Mouse (Mus musculus) kidney, embryonic 16.5 days (tissue): ENCODE measurements at regions not wholly inside any gene's neighbourhood (a gene's known extent, or its start where the extent isn't known, plus 50 kb on each side); places are given as distances from the start of the nearest gene placed in this dataset.

Source experiments
- ATAC-seq: fragments of 200-750 bp; cut with Nextera tagmentation; 2 replicates; pipeline ENCODE4 v1.8.0; 2017; ENCODE audit warnings: moderate TSS enrichment; ENCODE audit not compliant: low FRiP score, low TSS enrichment
- H3K27ac ChIP-seq: fragments of 300-500 bp; sonication (generic); 2 replicates; pipeline ENCODE4 v1.5.1; 2014; ENCODE audit warnings: low read length
- H3K27me3 ChIP-seq: fragments of 300-500 bp; sonication (generic); 2 replicates; pipeline ENCODE4 v1.6.1; 2014; ENCODE audit warnings: low read length, control low read depth, mixed read lengths; ENCODE audit not compliant: insufficient read depth
- H3K36me3 ChIP-seq: fragments of 300-500 bp; sonication (generic); 2 replicates; pipeline ENCODE4 v1.6.1; 2014; ENCODE audit warnings: low read length, control low read depth, mixed read lengths; ENCODE audit not compliant: insufficient read depth
- H3K4me1 ChIP-seq: fragments of 300-500 bp; sonication (generic); 2 replicates; pipeline ENCODE4 v1.6.1; 2014; ENCODE audit warnings: low read length, control low read depth, mixed read lengths; ENCODE audit not compliant: insufficient read depth
- H3K4me2 ChIP-seq: fragments of 300-500 bp; sonication (generic); replicated peaks from 2 replicates; pipeline ENCODE4 v1.6.1; 2014; ENCODE audit warnings: low read depth, low read length
- H3K4me3 ChIP-seq: fragments of 300-500 bp; sonication (generic); 2 replicates; pipeline ENCODE4 v1.5.1; 2014; ENCODE audit warnings: mild to moderate bottlenecking, low read length
- H3K9ac ChIP-seq: fragments of 300-500 bp; sonication (generic); replicated peaks from 2 replicates; pipeline ENCODE4 v1.6.1; 2014; ENCODE audit warnings: low read length
- H3K9me3 ChIP-seq: fragments of 300-500 bp; sonication (generic); 2 replicates; pipeline ENCODE4 v1.6.1; 2016; ENCODE audit warnings: low read length, control low read depth
- WGBS: fragments of 180-500 bp; shearing (Covaris S2); extraction: QIAGEN DNeasy Blood & Tissue Kit; methylation state at CpG from one replicate; pipeline ENCODE4 v1.1.7; 2014; 5-methylcytosine and 5-hydroxymethylcytosine counted together

- no peak overlapping the region for H3K27ac ChIP-seq
- no peaks in the 10 kb centered on the region for H3K9me3 ChIP-seq
- no peak overlapping the region for H3K4me3 ChIP-seq
- no peak for ATAC-seq
- no peaks in the 10 kb centered on the region for H3K27me3 ChIP-seq
- no peak overlapping the region for H3K4me2 ChIP-seq
- 42% methylated on average over 3 of the region's 3 CpGs for WGBS
- no peaks in the 10 kb centered on the region for H3K36me3 ChIP-seq
- no peaks in the 10 kb centered on the region for H3K4me1 ChIP-seq
- H3K9ac ChIP-seq, result no peak overlapping the region
Measured at GRCm38 (mm10) chr17:7665686-7666085, 161.4 kb downstream of the Fndc1 start.

GRCm38 (mm10) chr17:7663896-7664880 is 162.9 kb downstream of the Fndc1 start:
- 86% methylated on average over 7 of the region's 7 CpGs for WGBS

GRCm38 (mm10) chr17:7656503-7656902 is 170.6 kb downstream of the Fndc1 start:
- Histone ChIP-seq H3K4me2 (no peak overlapping the region), H3K27me3 (no peaks in the 10 kb centered on the region), H3K36me3 (no peaks in the 10 kb centered on the region), H3K27ac (no peak overlapping the region), H3K4me1 (no peaks in the 10 kb centered on the region), H3K4me3 (no peak overlapping the region), H3K9me3 (no peaks in the 10 kb centered on the region), H3K9ac (no peak overlapping the region)
- ATAC-seq, result no peak
- WGBS, result 72% methylated on average over 1 of the region's 1 CpGs

More at GRCm38 (mm10) chr17:7663896-7664880, 162.9 kb downstream of the Fndc1 start:
- Histone ChIP-seq H3K27ac (no peak overlapping the region), H3K36me3 (no peaks in the 10 kb centered on the region), H3K9ac (no peak overlapping the region), H3K4me3 (no peak overlapping the region), H3K4me2 (no peak overlapping the region), H3K27me3 (no peaks in the 10 kb centered on the region), H3K9me3 (no peaks in the 10 kb centered on the region), H3K4me1 (no peaks in the 10 kb centered on the region)
- no peak for ATAC-seq

GRCm38 (mm10) chr17:7655966-7656365 is 171.1 kb downstream of the Fndc1 start:
- Histone ChIP-seq H3K36me3 (no peaks in the 10 kb centered on the region), H3K4me3 (no peak overlapping the region), H3K4me2 (no peak overlapping the region), H3K27ac (no peak overlapping the region), H3K9ac (no peak overlapping the region), H3K9me3 (no peaks in the 10 kb centered on the region), H3K27me3 (no peaks in the 10 kb centered on the region), H3K4me1 (no peaks in the 10 kb centered on the region)
- ATAC-seq, result no peak
- WGBS, result 85% methylated on average over 6 of the region's 6 CpGs

- Histone ChIP-seq H3K4me3 (no peak overlapping the region), H3K36me3 (no peaks in the 10 kb centered on the region), H3K27me3 (no peaks in the 10 kb centered on the region), H3K9me3 (no peaks in the 10 kb centered on the region), H3K4me1 (no peaks in the 10 kb centered on the region), H3K4me2 (no peak overlapping the region), H3K27ac (no peak overlapping the region), H3K9ac (no peak overlapping the region)
- WGBS, result 32% methylated on average over 7 of the region's 7 CpGs
- peak; percentile 54 for ATAC-seq
Measured at GRCm38 (mm10) chr17:7654064-7654564, 173.0 kb downstream of the Fndc1 start.

- Histone ChIP-seq H3K9me3 (no peaks in the 10 kb centered on the region), H3K27me3 (no peaks in the 10 kb centered on the region), H3K27ac (no peak overlapping the region), H3K9ac (no peak overlapping the region), H3K4me1 (no peaks in the 10 kb centered on the region), H3K4me3 (no peak overlapping the region), H3K36me3 (no peaks in the 10 kb centered on the region), H3K4me2 (no peak overlapping the region)
- 68% methylated on average over 1 of the region's 1 CpGs for WGBS
- ATAC-seq, result no peak
Measured at GRCm38 (mm10) chr17:7652037-7652436, 175.1 kb downstream of the Fndc1 start.

GRCm38 (mm10) chr17:7650417-7650816 is 176.7 kb downstream of the Fndc1 start:
- Histone ChIP-seq H3K4me2 (no peak overlapping the region), H3K36me3 (no peaks in the 10 kb centered on the region), H3K27me3 (no peaks in the 10 kb centered on the region), H3K9ac (no peak overlapping the region), H3K4me1 (no peaks in the 10 kb centered on the region), H3K4me3 (no peak overlapping the region), H3K27ac (no peak overlapping the region), H3K9me3 (no peaks in the 10 kb centered on the region)
- 83% methylated on average over 4 of the region's 4 CpGs for WGBS
- ATAC-seq, result no peak

GRCm38 (mm10) chr17:7644857-7645481 is 182.1 kb downstream of the Fndc1 start:
- Histone ChIP-seq H3K4me1 (peaks cover 7% of the 10 kb centered on the region; the same call in 1 of the 2 replicates), H3K36me3 (no peaks in the 10 kb centered on the region), H3K27me3 (no peaks in the 10 kb centered on the region), H3K27ac (no peak overlapping the region), H3K9ac (no peak overlapping the region), H3K4me2 (no peak overlapping the region), H3K4me3 (no peak overlapping the region), H3K9me3 (no peaks in the 10 kb centered on the region)
- 71% methylated on average over 9 of the region's 9 CpGs for WGBS
- ATAC-seq, result no peak

GRCm38 (mm10) chr17:7643640-7644039 is 183.5 kb downstream of the Fndc1 start:
- ATAC-seq, result no peak
- Histone ChIP-seq H3K27ac (no peak overlapping the region), H3K36me3 (no peaks in the 10 kb centered on the region), H3K4me2 (no peak overlapping the region), H3K4me3 (no peak overlapping the region), H3K9ac (no peak overlapping the region), H3K27me3 (no peaks in the 10 kb centered on the region), H3K9me3 (no peaks in the 10 kb centered on the region), H3K4me1 (peaks cover 7% of the 10 kb centered on the region; the same call in 1 of the 2 replicates)
- WGBS, result 91% methylated on average over 4 of the region's 4 CpGs
